Mouse (Mus musculus) left cerebral cortex, adult 18-20 months (tissue): ENCODE data around the gene Vmn1r215. TPM values are rescaled to one million over a fixed set of nuclear protein-coding genes. Genes with fewer than 3 reads are reported as not detected.
"Not testable (repeated sequence)": the region's sequence is repeated elsewhere in the genome, so short reads cannot be mapped to it uniquely, and the experiment has no call there.

Experiments
- DNase-seq, 2 experiments: peaks; one replicate each; pipeline ENCODE4 v3.0.0; 2021 to 2022; ENCODE audit warnings: low spot score in 2 of 2, mixed read lengths in 1 of 2
- long read RNA-seq, 2 experiments: library from polyadenylated mRNA; stranded (forward); transcript quantifications; one replicate each; pipeline ENCODE4 v2.0.0; 2021
- total RNA-seq, 2 experiments: library from RNA; stranded (reverse); gene quantifications; 2 replicates each; pipeline ENCODE4 v1.2.3; 2021

Vmn1r215 gene
- not detected for total RNA-seq
- long read RNA-seq, experiment 1, result 0 reads
- long read RNA-seq, experiment 2, result 0 reads

GRCm38 (mm10) chr13:23067725-23068124, at the start of gene Vmn1r215:
Gene Vmn1r215 (plus strand): TSS chr13:23068025.
- DNase-seq, result no peak

GRCm38 (mm10) chr13:23018158-23018557, 49.7 kb upstream of the Vmn1r215 start:
- no peak for DNase-seq

- DNase-seq, result no peak
Measured at GRCm38 (mm10) chr13:23024812-23025211, 43.0 kb upstream of the Vmn1r215 start.

- no peak for DNase-seq
Measured at GRCm38 (mm10) chr13:23030118-23030517, 37.7 kb upstream of the Vmn1r215 start, which contains the start of gene Vmn1r214. Gene Vmn1r214 (plus strand): TSS chr13:23030418.

GRCm38 (mm10) chr13:23057778-23058177, 10.0 kb upstream of the Vmn1r215 start:
- no peak for DNase-seq

- no peak for DNase-seq
Measured at GRCm38 (mm10) chr13:23069312-23069711, 1.5 kb downstream of the Vmn1r215 start.

GRCm38 (mm10) chr13:23094386-23094785, 26.6 kb downstream of the Vmn1r215 start:
- DNase-seq, result no peak

- DNase-seq, result not testable (repeated sequence)
Measured at GRCm38 (mm10) chr13:23118126-23118525, 50.3 kb downstream of the Vmn1r215 start, which contains the start of gene Vmn1r217. Gene Vmn1r217 (minus strand): TSS chr13:23118226.

- DNase-seq, result no peak
Measured at GRCm38 (mm10) chr13:23120611-23121010, 52.8 kb downstream of the Vmn1r215 start.

Other genes starting within 250 kb of the Vmn1r215 start
- not detected for gene Vmn1r210, start 236.7 kb upstream of the Vmn1r215 start, total RNA-seq
- not detected for gene Vmn1r211, start 210.5 kb upstream of the Vmn1r215 start, total RNA-seq
- gene Vmn1r212, start 183.8 kb upstream of the Vmn1r215 start, total RNA-seq, result not detected
- gene Vmn1r213, start 60.4 kb upstream of the Vmn1r215 start, total RNA-seq, result not detected
- not detected for gene Vmn1r214, start 37.6 kb upstream of the Vmn1r215 start, total RNA-seq
- not detected for gene Vmn1r217, start 50.2 kb downstream of the Vmn1r215 start, total RNA-seq
- gene Vmn1r218, start 65.1 kb downstream of the Vmn1r215 start, total RNA-seq, result not detected
- not detected for gene Vmn1r219, start 91.3 kb downstream of the Vmn1r215 start, total RNA-seq
- gene Vmn1r220, start 120.0 kb downstream of the Vmn1r215 start, total RNA-seq, result not detected
- not detected for gene Vmn1r221, start 146.1 kb downstream of the Vmn1r215 start, total RNA-seq
- gene Vmn1r222, start 167.9 kb downstream of the Vmn1r215 start, total RNA-seq, result not detected
- gene Vmn1r223, start 179.1 kb downstream of the Vmn1r215 start, total RNA-seq, result not detected